Mouse (Mus musculus): ENCODE results near the gene Cfap77. TPM values are rescaled to one million over a fixed set of nuclear protein-coding genes. Genes with fewer than 3 reads are reported as not detected.

Cfap77 gene
- total and polyA plus RNA-seq, 3 experiments, result 0.55 to 2.2 (median 0.73) TPM

DNA sequence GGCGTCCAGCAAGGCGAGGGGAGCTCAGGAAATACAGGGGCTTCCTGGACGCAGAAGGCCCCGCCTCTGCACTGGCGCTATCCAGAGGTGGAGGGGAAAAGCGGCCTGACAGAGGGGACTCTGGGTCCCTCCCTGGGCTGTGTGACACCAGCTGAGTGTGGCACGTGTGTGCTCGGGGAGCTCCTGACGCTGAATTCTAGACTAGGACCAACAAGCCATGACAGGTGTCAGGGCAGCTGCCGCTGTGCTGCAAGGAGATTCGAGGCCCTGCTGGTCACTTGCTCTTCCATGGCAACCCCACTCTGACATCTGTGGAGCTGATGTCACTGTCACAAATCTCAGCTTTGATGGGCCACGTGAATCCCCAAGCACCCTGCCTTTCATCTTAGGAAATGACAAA, 60.9 kb downstream of the Cfap77 start:
- H3K4me1 ChIP-seq (ENCODE audit: insufficient read depth, low read depth, low read length), result no peaks in the 10 kb centered on the region
- DNase-seq (ENCODE audit: low spot score) (no peak), ATAC-seq (ENCODE audit: extremely low read depth, insufficient number of reproducible peaks, low FRiP score, poor library complexity, severe bottlenecking) (no peak)
- peaks cover 11% of the 10 kb centered on the region for H3K27me3 ChIP-seq (ENCODE audit: insufficient read depth, low read length)
- no peaks in the 10 kb centered on the region for H3K36me3 ChIP-seq (replicated peaks)
- no peak overlapping the region for H3K4me3 ChIP-seq (ENCODE audit: low read depth, low read length)
- no peaks in the 10 kb centered on the region for H3K9me3 ChIP-seq (replicated peaks)
- no peak for TF ChIP-seq TAL1 (conservative IDR thresholded peaks at IDR 0.05; ENCODE audit: low read depth, low read length)
- no peak for TF ChIP-seq GATA1 (IDR thresholded peaks at IDR 0.05; ENCODE audit: borderline replicate concordance, low read length)
- TF ChIP-seq GATA2 (IDR thresholded peaks at IDR 0.05; ENCODE audit: borderline replicate concordance, low read depth, low read length), result no peak
- no peak for TF ChIP-seq POLR2AphosphoS5 (IDR thresholded peaks at IDR 0.05; ENCODE audit: insufficient replicate concordance, low read depth, low read length)
- no peak for TF ChIP-seq CTCF (IDR thresholded peaks at IDR 0.05; ENCODE audit: low read depth, low read length)

DNA sequence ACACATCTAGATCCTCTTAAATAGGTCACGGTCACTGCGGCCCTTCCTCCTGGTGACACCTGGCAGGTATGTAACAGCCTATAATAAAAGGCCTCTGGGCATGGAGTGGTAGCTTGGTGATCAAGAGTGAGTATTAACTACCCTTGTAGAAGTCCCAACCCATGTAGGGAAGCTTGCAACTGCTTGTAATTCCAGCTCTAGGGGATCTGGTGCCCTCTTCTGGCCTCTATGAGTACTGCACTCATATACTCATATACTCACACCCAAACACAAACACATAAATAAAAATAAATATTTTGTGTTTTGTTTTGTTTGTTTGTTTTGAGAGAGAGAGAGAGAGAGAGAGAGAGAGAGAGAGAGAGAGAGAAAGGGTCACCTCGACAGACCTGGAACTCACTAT, 66.1 kb downstream of the Cfap77 start:
- TF ChIP-seq TAL1 (conservative IDR thresholded peaks at IDR 0.05; ENCODE audit: low read depth, low read length) (no peak), CTCF (IDR thresholded peaks at IDR 0.05; ENCODE audit: low read depth, low read length) (no peak), GATA1 (IDR thresholded peaks at IDR 0.05; ENCODE audit: borderline replicate concordance, low read length) (no peak), GATA2 (IDR thresholded peaks at IDR 0.05; ENCODE audit: borderline replicate concordance, low read depth, low read length) (no peak), POLR2AphosphoS5 (IDR thresholded peaks at IDR 0.05; ENCODE audit: insufficient replicate concordance, low read depth, low read length) (no peak)
- H3K4me1 ChIP-seq (ENCODE audit: insufficient read depth, low read depth, low read length), result no peaks in the 10 kb centered on the region
- no peaks in the 10 kb centered on the region for H3K36me3 ChIP-seq (replicated peaks)
- no peak for DNase-seq (ENCODE audit: low spot score)
- no peak overlapping the region for H3K4me3 ChIP-seq (ENCODE audit: low read depth, low read length)
- H3K9me3 ChIP-seq (replicated peaks), result peaks cover 4% of the 10 kb centered on the region; the same call in 1 of the 2 replicates
- peaks cover 13% of the 10 kb centered on the region for H3K27me3 ChIP-seq (ENCODE audit: insufficient read depth, low read length)
- ATAC-seq (ENCODE audit: extremely low read depth, insufficient number of reproducible peaks, low FRiP score, poor library complexity, severe bottlenecking), result no peak

DNA sequence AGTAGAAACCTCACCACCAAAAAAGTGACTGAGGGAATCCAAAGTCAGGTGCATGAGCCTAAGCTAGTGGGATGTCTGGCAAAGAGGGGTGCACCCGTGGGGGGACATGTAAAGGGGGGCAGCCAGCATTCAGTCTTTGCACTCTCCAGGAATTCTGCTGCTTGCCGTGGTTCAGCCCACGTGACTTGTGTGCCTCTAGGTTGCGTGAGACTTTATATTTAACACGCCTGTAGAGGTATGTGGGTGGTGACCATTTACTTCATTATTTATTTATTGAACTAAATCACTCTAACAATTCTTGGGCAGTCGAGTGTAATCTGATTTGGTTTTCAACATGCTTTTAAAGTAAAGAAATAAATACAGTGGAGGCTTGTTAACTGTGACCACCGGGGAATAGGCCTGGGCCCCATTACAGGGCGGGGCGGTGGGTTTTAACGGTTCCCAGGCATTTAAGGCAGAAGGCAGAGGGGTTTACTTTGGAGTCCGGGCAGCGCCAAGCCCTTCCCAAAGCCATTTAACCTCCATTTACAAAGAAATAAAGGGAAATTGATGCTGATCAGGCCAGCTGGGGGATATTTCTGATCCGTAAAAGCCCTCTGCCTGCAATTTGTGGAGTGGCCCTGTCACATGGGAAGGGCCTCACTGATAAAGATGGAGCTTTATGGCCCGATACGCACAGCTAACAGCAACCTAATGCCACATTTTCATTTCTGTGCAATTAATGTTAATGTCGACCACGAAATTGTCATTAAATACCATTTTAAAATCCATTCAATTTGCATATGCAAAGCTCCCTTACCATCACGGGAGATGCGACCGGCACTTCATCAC, 74.6 kb downstream of the Cfap77 start:
- H3K4me3 ChIP-seq (ENCODE audit: low read depth, low read length), result no peak overlapping the region
- no peaks in the 10 kb centered on the region for H3K9me3 ChIP-seq (replicated peaks)
- H3K36me3 ChIP-seq (replicated peaks), result no peaks in the 10 kb centered on the region
- TF ChIP-seq GATA1 (IDR thresholded peaks at IDR 0.05; ENCODE audit: borderline replicate concordance, low read length) (no peak), GATA2 (IDR thresholded peaks at IDR 0.05; ENCODE audit: borderline replicate concordance, low read depth, low read length) (no peak), TAL1 (conservative IDR thresholded peaks at IDR 0.05; ENCODE audit: low read depth, low read length) (no peak), CTCF (IDR thresholded peaks at IDR 0.05; ENCODE audit: low read depth, low read length) (no peak), POLR2AphosphoS5 (IDR thresholded peaks at IDR 0.05; ENCODE audit: insufficient replicate concordance, low read depth, low read length) (no peak)
- DNase-seq (ENCODE audit: low spot score) (no peak), ATAC-seq (ENCODE audit: extremely low read depth, insufficient number of reproducible peaks, low FRiP score, poor library complexity, severe bottlenecking) (no peak)
- H3K27me3 ChIP-seq (ENCODE audit: insufficient read depth, low read length), result peaks cover 16% of the 10 kb centered on the region
- H3K4me1 ChIP-seq (ENCODE audit: insufficient read depth, low read depth, low read length), result peaks cover 4% of the 10 kb centered on the region; the same call in 1 of the 2 replicates

DNA sequence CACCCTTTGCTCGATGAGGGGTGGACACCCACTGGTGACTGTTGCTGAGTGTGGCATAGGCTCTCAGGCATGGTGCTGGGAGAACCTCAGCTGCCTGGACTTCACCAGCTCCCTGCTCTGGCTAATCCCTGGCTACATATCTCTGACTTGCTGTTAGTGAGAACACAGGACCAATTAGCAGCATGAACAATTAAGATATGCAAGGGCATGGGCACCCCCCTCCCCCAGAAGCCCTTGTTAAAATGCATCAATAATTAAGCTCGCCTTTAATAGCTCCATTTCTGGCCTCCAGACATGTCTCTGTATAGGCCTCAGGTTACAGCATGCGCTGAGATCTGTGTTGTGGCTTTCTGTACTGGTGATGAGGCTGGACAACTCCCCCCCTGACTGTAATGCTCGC, 76.4 kb downstream of the Cfap77 start:
- H3K4me1 ChIP-seq (ENCODE audit: insufficient read depth, low read depth, low read length), result peaks cover 4% of the 10 kb centered on the region; the same call in 1 of the 2 replicates
- TF ChIP-seq GATA2 (IDR thresholded peaks at IDR 0.05; ENCODE audit: borderline replicate concordance, low read depth, low read length), result no peak
- no peak for TF ChIP-seq CTCF (IDR thresholded peaks at IDR 0.05; ENCODE audit: low read depth, low read length)
- no peak for TF ChIP-seq POLR2AphosphoS5 (IDR thresholded peaks at IDR 0.05; ENCODE audit: insufficient replicate concordance, low read depth, low read length)
- no peak for TF ChIP-seq GATA1 (IDR thresholded peaks at IDR 0.05; ENCODE audit: borderline replicate concordance, low read length)
- no peak for TF ChIP-seq TAL1 (conservative IDR thresholded peaks at IDR 0.05; ENCODE audit: low read depth, low read length)
- H3K4me3 ChIP-seq (ENCODE audit: low read depth, low read length), result no peak overlapping the region
- H3K27me3 ChIP-seq (ENCODE audit: insufficient read depth, low read length), result peaks cover 27% of the 10 kb centered on the region
- no peak for ATAC-seq (ENCODE audit: extremely low read depth, insufficient number of reproducible peaks, low FRiP score, poor library complexity, severe bottlenecking)
- no peaks in the 10 kb centered on the region for H3K36me3 ChIP-seq (replicated peaks)
- no peaks in the 10 kb centered on the region for H3K9me3 ChIP-seq (replicated peaks)
- DNase-seq (ENCODE audit: low spot score), result no peak

DNA sequence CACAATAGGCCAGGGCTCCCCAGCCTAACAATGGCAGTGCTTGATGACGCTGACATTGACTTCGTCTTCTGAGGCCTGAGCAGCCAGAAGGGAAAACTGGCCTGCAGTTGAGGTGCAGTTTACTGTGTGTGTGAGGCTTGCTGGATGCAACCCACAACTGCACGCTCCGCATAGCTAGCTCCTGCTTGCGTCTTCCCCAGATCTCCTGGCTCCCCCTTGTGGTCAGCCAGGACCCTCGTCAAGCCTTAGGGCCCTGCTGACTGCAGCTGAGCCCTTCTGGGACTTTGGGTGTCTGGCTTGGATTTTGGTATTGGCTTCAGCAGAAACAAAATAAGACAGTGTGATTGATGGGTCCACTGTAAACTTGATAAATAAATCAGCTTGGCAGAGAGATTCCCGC, 78.2 kb downstream of the Cfap77 start:
- TF ChIP-seq TAL1 (conservative IDR thresholded peaks at IDR 0.05; ENCODE audit: low read depth, low read length) (no peak), CTCF (IDR thresholded peaks at IDR 0.05; ENCODE audit: low read depth, low read length) (peak; percentile 40)
- DNase-seq (ENCODE audit: low spot score), result peak; percentile 63
- peaks cover 26% of the 10 kb centered on the region; the same call in 1 of the 2 replicates for H3K27me3 ChIP-seq (ENCODE audit: insufficient read depth, low read length)
- peaks cover 4% of the 10 kb centered on the region; the same call in 1 of the 2 replicates for H3K4me1 ChIP-seq (ENCODE audit: insufficient read depth, low read depth, low read length)
- H3K36me3 ChIP-seq (replicated peaks), result no peaks in the 10 kb centered on the region
- H3K9me3 ChIP-seq (replicated peaks), result no peaks in the 10 kb centered on the region
- H3K4me3 ChIP-seq (ENCODE audit: low read depth, low read length), result no peak overlapping the region
- no peak for ATAC-seq (ENCODE audit: extremely low read depth, insufficient number of reproducible peaks, low FRiP score, poor library complexity, severe bottlenecking)

DNA sequence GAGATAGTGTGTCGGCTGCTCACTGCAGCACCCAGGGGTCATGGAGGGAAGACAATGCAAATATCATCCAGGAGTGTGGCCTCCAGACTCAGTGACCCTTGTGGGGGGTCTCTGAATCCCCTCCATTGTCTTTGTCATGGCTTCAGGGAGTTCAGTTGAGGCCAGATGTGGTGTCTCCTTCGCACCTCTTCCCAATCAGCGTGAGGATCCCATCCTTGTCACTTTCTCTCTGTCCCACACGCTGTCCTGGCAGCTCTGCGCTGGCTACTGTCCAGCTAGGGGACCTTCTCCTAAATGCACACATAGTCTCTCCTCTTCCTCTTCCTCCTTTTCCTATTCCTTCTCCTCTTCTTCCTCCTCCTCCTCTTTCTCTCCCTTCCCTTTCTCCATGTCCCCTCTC, 79.3 kb downstream of the Cfap77 start:
- no peak for ATAC-seq (ENCODE audit: extremely low read depth, insufficient number of reproducible peaks, low FRiP score, poor library complexity, severe bottlenecking)
- no peak overlapping the region for H3K4me3 ChIP-seq (ENCODE audit: low read depth, low read length)
- peaks cover 4% of the 10 kb centered on the region; the same call in 1 of the 2 replicates for H3K4me1 ChIP-seq (ENCODE audit: insufficient read depth, low read depth, low read length)
- peaks cover 26% of the 10 kb centered on the region; the same call in 1 of the 2 replicates for H3K27me3 ChIP-seq (ENCODE audit: insufficient read depth, low read length)
- TF ChIP-seq GATA2 (IDR thresholded peaks at IDR 0.05; ENCODE audit: borderline replicate concordance, low read depth, low read length) (no peak), TAL1 (conservative IDR thresholded peaks at IDR 0.05; ENCODE audit: low read depth, low read length) (no peak), POLR2AphosphoS5 (IDR thresholded peaks at IDR 0.05; ENCODE audit: insufficient replicate concordance, low read depth, low read length) (no peak), GATA1 (IDR thresholded peaks at IDR 0.05; ENCODE audit: borderline replicate concordance, low read length) (no peak), CTCF (IDR thresholded peaks at IDR 0.05; ENCODE audit: low read depth, low read length) (no peak)
- DNase-seq (ENCODE audit: low spot score), result no peak
- H3K36me3 ChIP-seq (replicated peaks), result no peaks in the 10 kb centered on the region
- no peaks in the 10 kb centered on the region for H3K9me3 ChIP-seq (replicated peaks)
